Mouse (Mus musculus): Measurements from ENCODE around the gene Ndufaf2. TPM values are rescaled to one million over a fixed set of nuclear protein-coding genes. Genes with fewer than 3 reads are reported as not detected.

The Ndufaf2 gene
- polyA plus RNA-seq, 2 experiments from 2014 or later = 39.7 to 40.4 TPM

GRCm38 (mm10) chr13:108025802-108026201 lies 132.6 kb downstream of the Ndufaf2 start:
- ATAC-seq = no peak

GRCm38 (mm10) chr13:108017349-108017748 lies 141.1 kb downstream of the Ndufaf2 start:
- ATAC-seq = no peak

GRCm38 (mm10) chr13:108015166-108015565 lies 143.3 kb downstream of the Ndufaf2 start:
- ATAC-seq = no peak

- ATAC-seq = no peak
Observed at GRCm38 (mm10) chr13:108013839-108014238, 144.6 kb downstream of the Ndufaf2 start.

GRCm38 (mm10) chr13:108013110-108013509 lies 145.3 kb downstream of the Ndufaf2 start:
- no peak for ATAC-seq

- ATAC-seq = no peak
Observed at GRCm38 (mm10) chr13:108007861-108008260, 150.6 kb downstream of the Ndufaf2 start.

- ATAC-seq = no peak
Observed at GRCm38 (mm10) chr13:107996301-107996700, 162.1 kb downstream of the Ndufaf2 start.

GRCm38 (mm10) chr13:107995211-107995610 lies 163.2 kb downstream of the Ndufaf2 start:
- no peak for ATAC-seq

GRCm38 (mm10) chr13:107992573-107992972 lies 165.8 kb downstream of the Ndufaf2 start:
- no peak for ATAC-seq

GRCm38 (mm10) chr13:107984641-107985040 lies 173.8 kb downstream of the Ndufaf2 start:
- no peak for ATAC-seq

- no peak for ATAC-seq
Observed at GRCm38 (mm10) chr13:107984186-107984585, 174.2 kb downstream of the Ndufaf2 start.

- no peak for ATAC-seq
Observed at GRCm38 (mm10) chr13:107983231-107983847, 175.1 kb downstream of the Ndufaf2 start.

GRCm38 (mm10) chr13:107979461-107979860 lies 179.0 kb downstream of the Ndufaf2 start:
- ATAC-seq = no peak

GRCm38 (mm10) chr13:107976886-107977656 lies 181.4 kb downstream of the Ndufaf2 start:
- no peak for ATAC-seq

GRCm38 (mm10) chr13:107972451-107972850 lies 186.0 kb downstream of the Ndufaf2 start:
- no peak for ATAC-seq

- no peak for ATAC-seq
Observed at GRCm38 (mm10) chr13:107971868-107972267, 186.6 kb downstream of the Ndufaf2 start.

- ATAC-seq = no peak
Observed at GRCm38 (mm10) chr13:107970422-107971142, 187.8 kb downstream of the Ndufaf2 start.

GRCm38 (mm10) chr13:107969961-107970391 lies 188.4 kb downstream of the Ndufaf2 start:
- no peak for ATAC-seq

- ATAC-seq = no peak
Observed at GRCm38 (mm10) chr13:107964616-107965015, 193.8 kb downstream of the Ndufaf2 start.

GRCm38 (mm10) chr13:107963471-107963870 lies 195.0 kb downstream of the Ndufaf2 start:
- ATAC-seq = no peak

- no peak for ATAC-seq
Observed at GRCm38 (mm10) chr13:107962741-107963140, 195.7 kb downstream of the Ndufaf2 start.

GRCm38 (mm10) chr13:107961972-107962371 lies 196.5 kb downstream of the Ndufaf2 start:
- ATAC-seq = no peak

GRCm38 (mm10) chr13:107961501-107961900 lies 196.9 kb downstream of the Ndufaf2 start:
- ATAC-seq = no peak

Measured in CD4-positive, CD25-positive, alpha-beta regulatory T cell, adult 4 months (primary cell).